Mouse (Mus musculus) intestine, embryonic 14.5 days (tissue): ENCODE data around the gene Slc8a3. TPM values are rescaled to one million over a fixed set of nuclear protein-coding genes. Genes with fewer than 3 reads are reported as not detected.

Source experiments
- ATAC-seq: fragments of 200-750 bp; cut with Nextera tagmentation; replicated peaks from 2 replicates; pipeline ENCODE4 v1.8.0; 2017; ENCODE audit warnings: low read depth, moderate number of reproducible peaks, moderate TSS enrichment, moderate library complexity; ENCODE audit not compliant: low FRiP score, low TSS enrichment
- DNase-seq: peaks from one replicate; pipeline ENCODE4 v3.0.0-alpha.2; 2018; ENCODE audit warnings: low spot score
- H3K27ac ChIP-seq: fragments of 300-500 bp; sonication (generic); 2 replicates; pipeline ENCODE4 v1.5.1; 2014; ENCODE audit warnings: low read depth, mild to moderate bottlenecking, control low read depth
- H3K27me3 ChIP-seq: fragments of 300-500 bp; sonication (generic); replicated peaks from 2 replicates; pipeline ENCODE4 v1.6.1; 2014; ENCODE audit warnings: low read length, control low read depth; ENCODE audit not compliant: control insufficient read depth, insufficient read depth
- H3K36me3 ChIP-seq: fragments of 300-500 bp; sonication (generic); 2 replicates; pipeline ENCODE4 v1.6.1; 2014; ENCODE audit warnings: low read length, control low read depth; ENCODE audit not compliant: control insufficient read depth, insufficient read depth
- H3K4me1 ChIP-seq: fragments of 300-500 bp; sonication (generic); replicated peaks from 2 replicates; pipeline ENCODE4 v1.6.1; 2014; ENCODE audit warnings: low read length, control low read depth, mixed read lengths; ENCODE audit not compliant: control insufficient read depth, insufficient read depth
- H3K4me2 ChIP-seq: fragments of 300-500 bp; sonication (generic); 2 replicates; pipeline ENCODE4 v1.6.1; 2014; ENCODE audit warnings: low read length
- H3K4me3 ChIP-seq: fragments of 300-500 bp; sonication (generic); 2 replicates; pipeline ENCODE4 v1.5.1; 2014; ENCODE audit warnings: low read depth, low read length, control low read depth, mixed read lengths
- H3K9ac ChIP-seq: fragments of 300-500 bp; sonication (generic); 2 replicates; pipeline ENCODE4 v1.6.1; 2014; ENCODE audit warnings: mild to moderate bottlenecking, low read length
- H3K9me3 ChIP-seq: fragments of 300-500 bp; sonication (generic); 2 replicates; pipeline ENCODE4 v1.6.1; 2016; ENCODE audit warnings: low read length, control low read depth; ENCODE audit not compliant: control insufficient read depth
- WGBS: fragments of 180-500 bp; shearing (Covaris S2); extraction: QIAGEN DNeasy Blood & Tissue Kit; methylation state at CpG from one replicate; pipeline ENCODE4 v1.1.7; 2014; 5-methylcytosine and 5-hydroxymethylcytosine counted together
- polyA plus RNA-seq: library from polyadenylated mRNA; unstranded; fragments of >200 nt; fragmentation: Nextera tagmentation; extraction: Ambion mirVana; gene quantifications from 2 replicates; pipeline ENCODE4 v1.2.1, GENCODE M21; 2014

Slc8a3 gene
- polyA plus RNA-seq, 1 experiment from 2014 or later = 0.55 TPM

- 55% methylated on average over 2 of the region's 2 CpGs for WGBS
- Histone ChIP-seq H3K4me1 (no peaks in the 10 kb centered on the region), H3K27ac (no peak overlapping the region), H3K9me3 (no peaks in the 10 kb centered on the region), H3K27me3 (no peaks in the 10 kb centered on the region), H3K4me2 (no peak overlapping the region), H3K36me3 (no peaks in the 10 kb centered on the region), H3K9ac (no peak overlapping the region), H3K4me3 (no peak overlapping the region)
- DNase-seq = no peak
- ATAC-seq = no peak
Observed at GRCm38 (mm10) chr12:81317811-81318210, 15.2 kb downstream of the Slc8a3 start.

DNA sequence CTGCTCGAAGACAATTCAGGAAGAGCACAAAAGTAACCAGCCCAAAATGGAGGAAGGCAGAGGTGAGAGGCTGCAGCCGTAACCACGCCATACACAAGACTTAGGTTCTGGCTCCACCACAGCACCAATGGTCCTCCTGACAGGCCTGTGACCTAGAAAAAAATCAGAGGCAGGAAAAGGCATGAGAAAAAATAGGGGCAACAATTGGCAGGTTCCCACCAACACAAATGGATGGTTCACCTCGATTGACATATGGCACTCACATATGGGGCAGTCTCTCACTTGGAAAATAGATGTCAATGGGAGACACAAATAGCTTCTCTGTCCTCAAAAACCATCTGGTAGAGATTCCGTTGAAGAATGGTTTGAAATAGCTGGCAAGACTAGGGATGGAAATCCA lies 17.0 kb downstream of the Slc8a3 start:
- Histone ChIP-seq H3K36me3 (no peaks in the 10 kb centered on the region), H3K27ac (no peak overlapping the region), H3K4me2 (no peak overlapping the region), H3K9me3 (no peaks in the 10 kb centered on the region), H3K4me1 (no peaks in the 10 kb centered on the region), H3K9ac (no peak overlapping the region), H3K4me3 (no peak overlapping the region), H3K27me3 (no peaks in the 10 kb centered on the region)
- DNase-seq (no peak), ATAC-seq (no peak)
- WGBS = 93% methylated on average over 5 of the region's 5 CpGs

DNA sequence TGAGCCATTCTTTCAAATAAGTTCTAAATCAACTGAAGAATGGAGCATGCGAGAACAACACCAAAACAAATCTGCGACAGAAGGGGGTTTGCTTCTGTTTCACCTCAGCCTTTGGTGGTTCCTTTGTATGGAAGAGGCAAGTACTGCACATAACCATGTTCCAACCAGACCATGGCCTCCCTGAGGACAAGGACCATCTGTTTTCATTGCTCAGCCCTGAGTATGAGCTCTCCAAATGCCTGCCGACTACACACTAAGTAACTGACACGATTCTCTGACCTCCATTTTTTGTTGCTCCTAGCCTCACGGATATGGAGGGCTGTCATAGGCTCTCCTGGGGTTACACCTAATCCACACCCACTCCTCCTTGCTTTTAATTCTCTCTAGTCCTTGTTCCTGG lies 29.4 kb downstream of the Slc8a3 start:
- Histone ChIP-seq H3K4me1 (no peaks in the 10 kb centered on the region), H3K4me2 (no peak overlapping the region), H3K27ac (no peak overlapping the region), H3K9me3 (no peaks in the 10 kb centered on the region), H3K27me3 (no peaks in the 10 kb centered on the region), H3K9ac (no peak overlapping the region), H3K4me3 (no peak overlapping the region), H3K36me3 (no peaks in the 10 kb centered on the region)
- no peak for ATAC-seq
- no peak for DNase-seq
- WGBS = 83% methylated on average over 5 of the region's 5 CpGs

GRCm38 (mm10) chr12:81294613-81295012 lies 38.4 kb downstream of the Slc8a3 start:
- no peak for DNase-seq
- H3K27me3 ChIP-seq = no peaks in the 10 kb centered on the region
- no peak overlapping the region for H3K4me2 ChIP-seq
- no peaks in the 10 kb centered on the region for H3K36me3 ChIP-seq
- H3K27ac ChIP-seq = no peak overlapping the region
- H3K9ac ChIP-seq = no peak overlapping the region
- no peak for ATAC-seq
- WGBS = 46% methylated on average over 5 of the region's 5 CpGs
- no peaks in the 10 kb centered on the region for H3K4me1 ChIP-seq
- H3K9me3 ChIP-seq = no peaks in the 10 kb centered on the region
- H3K4me3 ChIP-seq = no peak overlapping the region

GRCm38 (mm10) chr12:81278031-81278430 lies 54.9 kb downstream of the Slc8a3 start:
- Histone ChIP-seq H3K27me3 (no peaks in the 10 kb centered on the region), H3K9ac (no peak overlapping the region), H3K36me3 (no peaks in the 10 kb centered on the region), H3K4me1 (no peaks in the 10 kb centered on the region), H3K9me3 (no peaks in the 10 kb centered on the region), H3K4me2 (no peak overlapping the region), H3K27ac (no peak overlapping the region), H3K4me3 (no peak overlapping the region)
- WGBS = 68% methylated on average over 2 of the region's 2 CpGs
- no peak for ATAC-seq
- no peak for DNase-seq

DNA sequence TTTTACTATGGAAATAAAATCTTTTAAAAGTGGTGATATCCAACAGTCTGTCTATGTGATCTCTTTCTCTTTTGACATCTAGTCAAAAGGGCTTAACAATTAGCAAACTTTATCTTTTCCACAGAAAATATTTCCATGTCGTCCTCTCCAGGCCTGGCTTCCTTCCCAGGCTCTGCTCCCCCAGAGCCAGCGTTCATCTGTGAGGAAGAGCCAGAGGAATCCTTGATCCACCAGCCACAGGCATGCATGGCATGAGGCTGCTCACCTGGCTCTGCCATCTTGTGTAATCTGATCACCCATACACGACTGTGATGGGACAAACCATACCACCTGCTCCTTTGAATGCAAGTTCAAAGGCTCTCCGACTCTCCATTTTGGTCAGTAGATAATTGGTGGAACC lies 58.4 kb downstream of the Slc8a3 start:
- WGBS = 62% methylated on average over 4 of the region's 4 CpGs
- ATAC-seq = no peak
- H3K4me2 ChIP-seq = no peak overlapping the region

GRCm38 (mm10) chr12:81273333-81273732 lies 59.6 kb downstream of the Slc8a3 start:
- Histone ChIP-seq H3K9me3 (no peaks in the 10 kb centered on the region), H3K4me3 (no peak overlapping the region), H3K9ac (no peak overlapping the region), H3K27ac (no peak overlapping the region), H3K4me2 (no peak overlapping the region), H3K27me3 (no peaks in the 10 kb centered on the region), H3K36me3 (no peaks in the 10 kb centered on the region), H3K4me1 (no peaks in the 10 kb centered on the region)
- ATAC-seq = no peak
- no peak for DNase-seq
- 51% methylated on average over 3 of the region's 3 CpGs for WGBS

More for the DNA sequence above, 58.4 kb downstream of the Slc8a3 start:
- Histone ChIP-seq H3K4me1 (no peaks in the 10 kb centered on the region), H3K27me3 (no peaks in the 10 kb centered on the region), H3K9me3 (no peaks in the 10 kb centered on the region), H3K9ac (no peak overlapping the region), H3K4me3 (no peak overlapping the region), H3K27ac (no peak overlapping the region), H3K36me3 (no peaks in the 10 kb centered on the region)
- DNase-seq = no peak

- H3K4me1 ChIP-seq = no peaks in the 10 kb centered on the region
- H3K27me3 ChIP-seq = no peaks in the 10 kb centered on the region
- 85% methylated on average over 5 of the region's 5 CpGs for WGBS
- H3K27ac ChIP-seq = no peak overlapping the region
- no peak overlapping the region for H3K4me2 ChIP-seq
- no peak overlapping the region for H3K9ac ChIP-seq
- no peak overlapping the region for H3K4me3 ChIP-seq
- no peaks in the 10 kb centered on the region for H3K9me3 ChIP-seq
- DNase-seq (no peak), ATAC-seq (no peak)
- no peaks in the 10 kb centered on the region for H3K36me3 ChIP-seq
Observed at GRCm38 (mm10) chr12:81269246-81269645, 63.7 kb downstream of the Slc8a3 start.

DNA sequence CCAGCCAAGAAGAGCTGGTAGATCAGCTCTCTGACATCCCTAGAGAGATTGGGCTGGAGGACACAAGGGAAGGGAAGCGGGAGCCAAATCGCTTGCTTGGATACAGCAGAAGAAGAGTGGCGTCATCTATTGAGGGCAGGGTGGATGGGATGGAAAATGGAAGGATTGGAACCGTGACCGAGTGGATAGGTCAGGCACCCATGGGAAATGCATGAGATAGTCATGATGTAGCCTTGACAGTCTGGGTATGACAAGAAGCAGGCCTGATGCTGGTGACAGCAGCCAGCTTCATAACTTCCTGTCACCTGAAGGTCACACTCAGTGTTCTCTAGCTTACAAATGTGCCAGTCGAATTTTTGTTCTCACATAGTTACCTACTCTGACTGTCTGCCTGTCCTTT lies 70.2 kb downstream of the Slc8a3 start:
- Histone ChIP-seq H3K9ac (no peak overlapping the region), H3K4me3 (no peak overlapping the region), H3K27me3 (no peaks in the 10 kb centered on the region), H3K36me3 (no peaks in the 10 kb centered on the region), H3K4me2 (no peak overlapping the region), H3K27ac (no peak overlapping the region), H3K4me1 (no peaks in the 10 kb centered on the region), H3K9me3 (no peaks in the 10 kb centered on the region)
- WGBS = 80% methylated on average over 6 of the region's 6 CpGs
- ATAC-seq (no peak), DNase-seq (no peak)
